Mouse (Mus musculus) retina, postnatal 1 day (tissue): ENCODE measurements around the gene Shank3.

ENCODE experiments used
- DNase-seq: peaks from one replicate; pipeline ENCODE4 v3.0.0-alpha.2; 2012

Gene Shank3

DNA sequence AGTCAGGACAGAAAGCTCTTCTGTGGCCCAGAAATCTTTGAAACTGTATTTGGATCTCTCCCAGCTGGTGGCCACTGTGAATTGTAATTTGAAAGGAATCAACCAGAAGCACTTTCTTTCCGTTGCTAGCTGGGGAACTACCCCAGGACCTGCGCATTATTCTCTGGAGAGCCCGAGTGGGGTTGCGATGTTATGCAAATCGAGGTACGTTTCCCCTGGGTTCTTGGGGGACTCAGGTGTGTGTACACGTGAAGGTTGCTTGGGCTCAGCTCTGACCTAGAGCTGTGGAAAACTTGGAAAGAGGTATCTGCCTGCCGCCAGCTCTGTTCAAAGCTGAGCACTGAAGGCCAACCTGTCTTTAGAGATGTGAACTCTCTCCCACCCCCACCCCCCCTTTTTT lies 21.6 kb upstream of the Shank3 start:
- no peak for DNase-seq

DNA sequence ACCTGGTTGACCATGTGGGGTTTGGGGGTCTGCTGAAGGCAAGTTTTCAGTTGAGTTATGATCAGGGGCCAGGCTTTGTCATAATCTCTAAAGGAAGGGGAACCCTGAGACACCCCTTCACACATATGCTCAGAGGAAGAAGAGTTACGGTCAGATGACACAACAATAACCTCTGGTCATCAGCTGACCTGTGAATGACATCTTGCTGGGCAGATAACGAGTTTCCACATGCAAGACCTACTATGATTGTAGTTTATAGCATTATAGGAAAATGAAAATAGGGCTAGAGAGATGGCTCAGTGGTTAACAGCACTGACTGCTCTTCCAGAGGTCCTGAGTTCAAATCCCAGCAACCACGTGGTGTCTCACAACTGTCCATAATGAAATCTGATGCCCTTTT lies 20.8 kb upstream of the Shank3 start:
- DNase-seq: no peak

DNA sequence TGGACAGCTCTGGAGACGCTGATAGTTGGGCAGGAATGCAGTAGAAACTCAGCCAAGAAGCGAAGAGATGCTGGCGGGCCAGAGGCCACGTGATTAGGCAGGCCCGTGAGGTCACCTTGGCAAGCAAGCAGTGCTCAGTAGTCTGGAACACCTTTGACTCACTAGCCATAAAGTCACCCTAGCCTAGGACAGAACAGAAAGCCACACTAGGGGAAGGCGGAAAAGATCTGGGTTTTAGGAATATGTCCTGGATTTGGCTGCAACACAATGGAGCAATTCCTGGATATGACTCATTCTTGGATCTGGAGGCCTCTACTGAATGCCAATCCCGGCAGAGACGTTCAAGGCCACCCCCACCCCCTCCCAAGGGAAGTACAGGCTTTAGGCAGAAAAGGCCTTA lies 18.8 kb upstream of the Shank3 start:
- no peak for DNase-seq

GRCm38 (mm10) chr15:89488182-89488581 lies 11.2 kb upstream of the Shank3 start:
- DNase-seq: no peak

DNA sequence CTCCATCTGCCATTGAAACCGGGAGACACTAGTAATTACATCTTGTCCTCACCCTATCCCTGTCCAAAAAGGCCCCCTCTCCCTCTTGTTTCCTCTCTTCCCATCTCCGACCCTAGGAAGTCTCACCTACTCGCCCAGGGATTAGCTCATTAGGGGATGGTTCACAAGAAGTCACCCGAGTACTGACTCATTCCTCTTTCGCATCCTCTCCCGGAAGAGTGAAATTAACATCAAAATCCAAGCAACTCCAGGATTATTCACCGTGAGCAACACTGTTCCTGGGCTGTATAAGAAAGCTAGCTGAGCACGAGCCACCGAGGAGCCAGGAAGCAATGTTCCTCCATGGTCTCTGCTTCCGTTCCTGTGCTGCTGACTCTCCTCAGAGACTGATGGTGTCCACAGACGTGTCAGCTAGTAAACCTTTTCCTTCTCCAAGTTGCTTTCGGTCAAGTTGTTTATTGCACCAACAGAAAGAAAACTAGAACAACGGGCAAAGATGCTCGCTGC lies 10.8 kb upstream of the Shank3 start:
- DNase-seq: no peak

GRCm38 (mm10) chr15:89494970-89495369 lies 4.5 kb upstream of the Shank3 start:
- no peak for DNase-seq

GRCm38 (mm10) chr15:89496131-89496530 lies 3.3 kb upstream of the Shank3 start:
- no peak for DNase-seq

DNA sequence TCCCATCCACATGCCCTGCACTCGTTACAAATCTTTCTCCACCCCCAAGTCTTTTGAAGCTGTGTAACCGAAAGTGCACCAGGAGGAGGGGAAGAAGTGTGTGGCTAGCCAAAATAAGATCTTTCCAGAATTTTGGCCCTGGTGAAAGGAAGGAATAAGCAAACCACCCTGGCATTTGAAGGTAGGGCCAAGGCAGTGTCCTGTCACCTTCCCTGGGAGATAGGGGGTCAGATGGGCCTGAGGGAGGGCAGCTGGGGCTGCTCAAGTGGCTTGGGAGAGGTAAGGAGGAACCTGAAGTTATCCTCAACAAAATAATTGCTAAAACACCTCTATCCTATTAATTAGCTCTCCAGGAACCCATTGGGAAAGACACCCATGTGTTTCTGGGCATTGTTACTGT lies 2.6 kb upstream of the Shank3 start:
- DNase-seq: no peak

DNA sequence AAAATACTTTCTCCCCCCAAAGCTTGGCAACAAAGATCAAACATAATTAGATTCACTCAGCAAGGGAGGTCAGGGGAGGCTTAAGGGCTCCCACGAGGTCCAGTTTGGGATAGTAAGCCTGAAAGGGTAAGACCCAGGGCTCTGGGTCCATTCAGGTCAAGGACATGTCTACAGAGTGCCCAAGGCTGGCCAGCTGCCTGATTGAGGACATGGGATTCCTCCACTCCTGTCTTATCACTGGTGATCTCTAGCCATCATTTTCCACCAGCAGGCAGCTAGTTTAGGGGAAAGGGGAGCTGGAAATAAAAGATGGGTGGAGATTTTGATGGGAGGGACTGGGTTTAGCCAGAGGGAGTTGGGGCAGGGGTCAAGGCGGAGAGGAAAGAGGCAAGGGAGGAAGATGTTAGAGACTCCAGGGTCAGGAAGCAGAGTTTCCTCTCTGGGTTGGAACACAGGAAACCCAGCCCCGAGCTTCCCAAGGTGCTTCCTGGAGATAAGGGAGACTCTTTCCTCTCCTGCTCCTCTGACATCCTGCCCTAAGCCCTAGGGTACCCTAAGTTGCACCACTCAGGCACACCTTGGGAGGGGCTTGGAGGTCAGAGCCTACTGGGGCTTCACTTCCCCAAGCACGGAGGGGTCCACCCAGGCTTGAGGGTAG lies 1.9 kb upstream of the Shank3 start:
- no peak for DNase-seq

- peak; percentile 68 for DNase-seq
These were observed 1.1 kb upstream of the Shank3 start for GRCm38 (mm10) chr15:89498049-89498960.

- DNase-seq: peak; percentile 84
These were observed 379 bp downstream of the Shank3 start for GRCm38 (mm10) chr15:89499784-89500220.

- peak; percentile 64 for DNase-seq
These were observed 883 bp downstream of the Shank3 start for GRCm38 (mm10) chr15:89500221-89500791.

- DNase-seq: no peak
These were observed 1.9 kb downstream of the Shank3 start for GRCm38 (mm10) chr15:89501321-89501720.

GRCm38 (mm10) chr15:89504838-89505237 lies 5.4 kb downstream of the Shank3 start:
- DNase-seq: no peak

- DNase-seq: no peak
These were observed 8.3 kb downstream of the Shank3 start for GRCm38 (mm10) chr15:89507751-89508150.

DNA sequence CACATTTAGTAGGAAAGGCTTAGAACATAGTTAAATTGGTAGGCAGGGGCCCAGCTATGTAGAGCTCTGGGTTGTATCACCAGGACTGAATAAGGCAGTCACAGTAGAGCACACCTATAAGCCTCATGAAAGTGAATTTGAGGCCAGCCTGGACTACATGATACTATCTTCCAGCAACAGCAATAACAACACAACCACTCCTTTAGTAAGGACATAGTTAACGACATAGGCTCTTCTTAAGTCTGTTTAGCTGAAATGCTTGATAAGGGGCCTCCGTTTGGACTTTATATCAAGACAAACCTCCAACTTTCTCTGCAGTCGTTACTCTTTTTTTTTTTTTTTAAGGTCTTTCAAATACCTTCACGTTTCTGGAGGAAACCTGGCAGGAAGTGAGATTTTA lies 13.3 kb downstream of the Shank3 start:
- DNase-seq: no peak

DNA sequence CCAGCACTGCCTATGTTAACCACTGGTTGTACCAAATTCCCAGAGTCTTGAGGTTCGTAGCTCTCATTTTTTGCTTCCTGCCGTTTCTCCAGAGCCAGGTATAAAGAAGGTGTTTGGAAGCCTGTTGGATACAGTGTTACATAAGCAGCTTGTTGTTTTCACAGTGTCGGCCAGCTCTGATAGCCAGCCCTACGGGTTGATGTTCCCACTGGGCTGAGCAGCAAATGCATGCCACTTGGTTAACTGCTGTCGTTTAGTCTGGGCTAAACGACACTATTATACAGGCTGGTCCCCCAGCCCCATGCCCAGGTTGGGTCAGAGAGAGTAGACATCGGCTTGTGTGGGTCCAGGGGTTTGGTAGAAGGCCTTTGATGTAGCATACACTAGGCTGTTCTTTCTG lies 22.5 kb downstream of the Shank3 start:
- DNase-seq: no peak

DNA sequence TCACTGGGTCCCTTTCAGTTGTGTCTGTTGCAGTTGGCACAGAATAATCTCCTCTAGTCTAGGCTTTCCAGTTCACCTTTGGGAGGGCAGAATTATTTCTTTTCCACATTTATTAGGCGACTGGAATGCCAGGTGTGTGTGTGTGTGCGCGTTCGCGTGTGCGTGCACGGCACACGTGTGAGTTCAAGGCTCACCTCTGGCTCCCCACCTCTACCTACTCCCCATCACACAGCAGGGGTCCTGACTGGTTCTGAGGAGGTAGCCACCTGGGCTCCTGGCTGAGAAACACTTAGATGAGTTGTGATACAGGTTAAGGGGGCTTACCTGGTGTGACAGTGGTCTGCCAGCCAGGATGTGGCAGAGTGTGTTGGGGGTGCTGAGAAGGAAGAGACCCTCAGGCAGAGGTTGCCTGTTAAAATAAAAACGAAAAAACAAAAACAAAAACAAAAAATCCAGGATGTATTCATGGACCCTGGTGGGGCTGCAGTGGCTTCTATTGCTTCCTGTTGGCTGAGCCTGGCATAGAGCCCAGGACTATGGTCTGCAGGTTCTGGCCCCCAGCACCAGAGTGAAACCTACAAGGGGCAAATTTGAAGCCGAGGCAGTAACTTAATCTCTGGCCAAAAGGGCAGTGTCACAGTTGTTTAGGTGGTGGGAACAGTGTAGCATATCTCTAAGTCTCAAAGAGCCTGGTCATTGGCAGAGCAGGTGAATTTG lies 23.3 kb downstream of the Shank3 start:
- DNase-seq: no peak

- DNase-seq: peak; percentile 63
These were observed 23.9 kb downstream of the Shank3 start for GRCm38 (mm10) chr15:89523283-89523832.

DNA sequence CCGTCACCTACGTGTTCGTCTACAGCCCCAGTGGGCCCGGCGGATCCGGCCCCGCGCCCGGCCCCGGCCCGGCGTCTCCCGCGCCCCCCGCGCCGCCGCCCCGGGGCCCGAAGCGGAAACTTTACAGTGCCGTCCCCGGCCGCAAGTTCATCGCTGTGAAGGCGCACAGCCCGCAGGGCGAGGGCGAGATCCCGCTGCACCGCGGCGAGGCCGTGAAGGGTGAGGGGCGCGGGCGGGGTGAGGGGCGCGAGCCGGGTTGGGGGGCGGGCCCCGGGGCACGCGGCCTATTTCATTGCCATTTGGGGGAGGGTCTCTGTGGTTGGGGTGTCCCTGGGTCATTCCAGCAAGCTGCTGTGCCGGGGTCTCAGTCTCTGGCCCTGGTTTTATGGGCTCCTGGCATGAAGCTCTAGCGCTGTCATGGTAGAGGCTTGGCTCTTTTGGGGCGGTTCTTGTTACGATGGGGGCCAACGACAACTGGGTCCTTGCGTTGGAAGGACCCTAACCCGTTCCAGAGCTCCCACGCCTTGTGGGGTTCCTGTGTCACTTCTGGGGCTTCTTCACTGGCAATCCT lies 24.7 kb downstream of the Shank3 start:
- DNase-seq: peak; percentile 28

DNA sequence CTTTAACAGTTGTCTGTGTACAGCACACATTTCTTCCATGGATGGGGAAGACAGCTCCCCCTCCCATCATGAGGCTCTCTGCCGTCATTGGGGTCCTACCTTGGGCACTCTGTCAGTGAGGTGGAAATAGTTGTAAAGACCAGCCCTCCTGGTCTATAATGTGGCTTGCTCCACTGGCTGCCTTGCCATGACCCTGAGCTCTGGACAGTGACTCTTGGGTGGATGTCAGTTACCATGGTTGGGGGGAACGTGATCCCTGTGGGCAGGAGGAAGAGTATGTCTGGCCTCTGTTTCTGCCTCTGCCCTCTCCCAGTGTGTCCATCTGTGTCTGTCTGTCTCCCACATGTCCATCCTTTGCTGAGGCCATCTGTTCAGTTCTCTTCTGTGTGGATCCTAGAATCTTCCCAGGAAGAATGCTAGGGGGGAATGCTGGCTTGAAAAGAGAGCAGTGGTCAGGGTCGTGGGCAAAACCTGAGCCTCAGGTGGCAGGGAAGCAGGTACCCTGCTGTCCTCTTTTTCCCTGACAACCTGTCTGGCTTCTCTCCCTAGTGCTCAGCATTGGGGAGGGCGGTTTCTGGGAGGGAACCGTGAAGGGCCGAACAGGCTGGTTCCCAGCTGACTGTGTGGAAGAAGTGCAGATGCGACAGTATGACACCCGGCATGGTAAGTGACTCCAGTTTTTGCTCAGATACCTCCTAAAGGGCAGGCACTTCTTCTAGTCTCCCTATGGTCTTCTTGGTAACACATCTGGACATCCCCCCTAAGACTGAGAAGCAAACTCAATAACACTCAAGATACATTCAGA lies 25.4 kb downstream of the Shank3 start:
- no peak for DNase-seq
